Mouse (Mus musculus) MEL (cell line): ENCODE measurements around the gene Rpl18. TPM values are rescaled to one million over a fixed set of nuclear protein-coding genes. Genes with fewer than 3 reads are reported as not detected.
A peak's percentile ranks its signal among the peaks of the same experiment; 100 is the strongest.

Experiments
- DNase-seq: peaks from one replicate; pipeline ENCODE4 v3.0.0; 2011; ENCODE audit warnings: low read depth, low spot score
- H3K27ac ChIP-seq: 2 replicates; pipeline ENCODE4 v1.5.1; 2012; ENCODE audit warnings: low read depth, mild to moderate bottlenecking, control low read depth, low read length, moderate library complexity; ENCODE audit not compliant: control insufficient read depth
- H3K27me3 ChIP-seq, 2 experiments: fragments of 150-350 bp in 1 of 2; sonication (generic) in 1 of 2; 2 replicates each; pipeline ENCODE4 v1.6.1; 2012; ENCODE audit warnings: low read length in 2 of 2, mild to moderate bottlenecking in 2 of 2, improper control_type of control experiment in 1 of 2, moderate library complexity in 1 of 2; ENCODE audit not compliant: insufficient read depth in 2 of 2, control insufficient read depth in 1 of 2
- H3K36me3 ChIP-seq, 2 experiments: 2 replicates each; pipeline ENCODE4 v1.6.1; 2012 to 2014; ENCODE audit warnings: low read length in 2 of 2, improper control_type of control experiment in 1 of 2, inconsistent platforms in 1 of 2, mild to moderate bottlenecking in 1 of 2; ENCODE audit not compliant: insufficient read depth in 2 of 2, control insufficient read depth in 1 of 2
- H3K4me1 ChIP-seq, 2 experiments: fragments of 150-350 bp in 1 of 2; sonication (generic) in 1 of 2; 2 replicates each; pipeline ENCODE4 v1.6.1; 2012; ENCODE audit warnings: low read length in 2 of 2, improper control_type of control experiment in 1 of 2, mild to moderate bottlenecking in 1 of 2; ENCODE audit not compliant: insufficient read depth in 2 of 2, control insufficient read depth in 1 of 2
- H3K4me3 ChIP-seq, 2 experiments: fragments of 150-350 bp in 1 of 2; sonication (generic) in 1 of 2; 2 replicates each; pipeline ENCODE4 v1.5.1; 2012; ENCODE audit warnings: low read depth in 2 of 2, low read length in 2 of 2, mild to moderate bottlenecking in 2 of 2, moderate library complexity in 2 of 2, control low read depth in 1 of 2, improper control_type of control experiment in 1 of 2; ENCODE audit not compliant: control insufficient read depth in 1 of 2, insufficient read depth in 1 of 2
- H3K79me2 ChIP-seq: 2 replicates; pipeline ENCODE4 v1.6.1; 2012; ENCODE audit warnings: mild to moderate bottlenecking, low read length, moderate library complexity; ENCODE audit not compliant: control insufficient read depth, poor library complexity, insufficient read depth
- H3K9ac ChIP-seq: 2 replicates; pipeline ENCODE4 v1.6.1; 2012; ENCODE audit warnings: low read depth, mild to moderate bottlenecking, control low read depth, low read length, moderate library complexity; ENCODE audit not compliant: control insufficient read depth, poor library complexity, severe bottlenecking
- H3K9me3 ChIP-seq: fragments of 150-350 bp; sonication (generic); replicated peaks from 2 replicates; pipeline ENCODE4 v1.6.1; 2012; ENCODE audit warnings: mild to moderate bottlenecking, low read length, improper control_type of control experiment, moderate library complexity; ENCODE audit not compliant: insufficient read depth
- BHLHE40 ChIP-seq: IDR thresholded peaks from 2 replicates; pipeline ENCODE4 v1.6.1; 2012; ENCODE audit warnings: low read depth, mild to moderate bottlenecking, inconsistent platforms, low read length, improper control_type of control experiment, borderline replicate concordance
- CHD1 ChIP-seq: IDR thresholded peaks from 2 replicates; pipeline ENCODE4 v1.6.1; 2012; ENCODE audit warnings: low read depth, mild to moderate bottlenecking, inconsistent platforms, low read length, improper control_type of control experiment
- CTCF ChIP-seq, 3 experiments: IDR thresholded peaks in 2 of 3; conservative IDR thresholded peaks in 1 of 3; 2 replicates each; pipeline ENCODE4 v1.5.1; 2011 to 2012; ENCODE audit warnings: low read length in 3 of 3, low read depth in 2 of 3, mild to moderate bottlenecking in 2 of 3, improper control_type of control experiment in 1 of 3, inconsistent platforms in 1 of 3, mixed read lengths in 1 of 3, moderate library complexity in 1 of 3; ENCODE audit not compliant: control insufficient read depth in 1 of 3, insufficient read depth in 1 of 3, poor library complexity in 1 of 3, severe bottlenecking in 1 of 3
- EP300 ChIP-seq, 2 experiments: IDR thresholded peaks; 2 replicates each; pipeline ENCODE4 v1.6.1; 2011; ENCODE audit warnings: improper control_type of control experiment in 2 of 2, low read length in 2 of 2, low read depth in 1 of 2, mild to moderate bottlenecking in 1 of 2
- ETS1 ChIP-seq: IDR thresholded peaks from 2 replicates; pipeline ENCODE4 v1.6.1; 2012; ENCODE audit warnings: low read depth, mild to moderate bottlenecking, inconsistent platforms, low read length, improper control_type of control experiment, moderate library complexity
- GABPA ChIP-seq: IDR thresholded peaks from 2 replicates; pipeline ENCODE4 v1.6.1; 2012; ENCODE audit warnings: low read depth, mild to moderate bottlenecking, inconsistent platforms, low read length, improper control_type of control experiment, moderate library complexity
- JUND ChIP-seq: IDR thresholded peaks from 2 replicates; pipeline ENCODE4 v1.6.1; 2011; ENCODE audit warnings: low read depth, mild to moderate bottlenecking, improper control_type of control experiment, low read length
- MEF2A ChIP-seq: IDR thresholded peaks from 2 replicates; pipeline ENCODE4 v1.6.1; 2014; ENCODE audit warnings: low read depth, mild to moderate bottlenecking, inconsistent platforms, low read length, improper control_type of control experiment; ENCODE audit not compliant: poor library complexity, insufficient replicate concordance, severe bottlenecking; ENCODE audit errors: extremely low read depth
- MYB ChIP-seq: IDR thresholded peaks from 2 replicates; pipeline ENCODE4 v1.6.1; 2011; ENCODE audit warnings: mild to moderate bottlenecking, low read depth, low read length, improper control_type of control experiment
- MYC ChIP-seq: IDR thresholded peaks from 2 replicates; pipeline ENCODE4 v1.6.1; 2011; ENCODE audit warnings: low read depth, mild to moderate bottlenecking, low read length, improper control_type of control experiment, moderate library complexity
- NRF1 ChIP-seq: IDR thresholded peaks from 2 replicates; pipeline ENCODE4 v1.6.1; 2014; ENCODE audit warnings: low read depth, mild to moderate bottlenecking, inconsistent platforms, low read length, improper control_type of control experiment, moderate library complexity; ENCODE audit not compliant: poor library complexity, insufficient read depth, severe bottlenecking
- POLR2A ChIP-seq, 2 experiments: IDR thresholded peaks; 2 replicates each; pipeline ENCODE4 v1.6.1; 2011 to 2012; ENCODE audit warnings: low read length in 2 of 2, mild to moderate bottlenecking in 2 of 2, control low read depth in 1 of 2, improper control_type of control experiment in 1 of 2, low read depth in 1 of 2, moderate library complexity in 1 of 2; ENCODE audit not compliant: control insufficient read depth in 1 of 2, insufficient read depth in 1 of 2, poor library complexity in 1 of 2
- POLR2AphosphoS2 ChIP-seq: IDR thresholded peaks from 2 replicates; pipeline ENCODE4 v1.6.1; 2011; ENCODE audit warnings: low read length, improper control_type of control experiment
- POLR2AphosphoS5 ChIP-seq: IDR thresholded peaks from 2 replicates; pipeline ENCODE4 v1.6.1; 2012; ENCODE audit warnings: low read depth, borderline replicate concordance, mild to moderate bottlenecking, inconsistent platforms, low read length, moderate library complexity, mixed read lengths
- RAD21 ChIP-seq: IDR thresholded peaks from 2 replicates; pipeline ENCODE4 v1.6.1; 2011; ENCODE audit warnings: mild to moderate bottlenecking, low read depth, low read length, improper control_type of control experiment
- RCOR1 ChIP-seq: IDR thresholded peaks from 2 replicates; pipeline ENCODE4 v1.6.1; 2012; ENCODE audit warnings: low read depth, mild to moderate bottlenecking, inconsistent platforms, low read length, improper control_type of control experiment
- SMC3 ChIP-seq: IDR thresholded peaks from 2 replicates; pipeline ENCODE4 v1.6.1; 2011; ENCODE audit warnings: low read depth, low read length, improper control_type of control experiment
- TBP ChIP-seq: IDR thresholded peaks from 2 replicates; pipeline ENCODE4 v1.8.0; 2011; ENCODE audit warnings: low read depth, low read length, improper control_type of control experiment
- TCF12 ChIP-seq: IDR thresholded peaks from 2 replicates; pipeline ENCODE4 v1.6.1; 2014; ENCODE audit warnings: low read depth, mild to moderate bottlenecking, inconsistent platforms, low read length, improper control_type of control experiment, moderate library complexity
- UBTF ChIP-seq: IDR thresholded peaks from 2 replicates; pipeline ENCODE4 v1.6.1; 2012; ENCODE audit warnings: low read depth, mild to moderate bottlenecking, inconsistent platforms, low read length, improper control_type of control experiment, moderate library complexity, borderline replicate concordance; ENCODE audit not compliant: insufficient read depth
- ZC3H11A ChIP-seq: IDR thresholded peaks from 2 replicates; pipeline ENCODE4 v1.6.1; 2012; ENCODE audit warnings: low read depth, mild to moderate bottlenecking, inconsistent platforms, low read length, improper control_type of control experiment
- ZKSCAN1 ChIP-seq: IDR thresholded peaks from 2 replicates; pipeline ENCODE4 v1.6.1; 2012; ENCODE audit warnings: low read depth, mild to moderate bottlenecking, inconsistent platforms, low read length, improper control_type of control experiment, moderate library complexity
- ZMIZ1 ChIP-seq: IDR thresholded peaks from 2 replicates; pipeline ENCODE4 v1.6.1; 2012; ENCODE audit warnings: low read depth, mild to moderate bottlenecking, inconsistent platforms, low read length, improper control_type of control experiment, moderate library complexity
- polyA plus RNA-seq, 2 experiments: library from polyadenylated mRNA; stranded (reverse) in 1 of 2; unstranded in 1 of 2; fragments of >175 nt in 1 of 2; fragments of >200 nt in 1 of 2; gene quantifications; 2 replicates each; pipeline versions ENCODE4 v1.2.1 to v1.2.4; 2012; ENCODE audit warnings: low replicate concordance in 2 of 2, low read depth in 1 of 2; ENCODE audit not compliant: insufficient read length in 2 of 2, insufficient read depth in 1 of 2, missing spikeins in 1 of 2
- total RNA-seq: library from RNA; depleted of rRNA; stranded (reverse); fragments of 300-350 nt; gene quantifications from 2 replicates; pipeline ENCODE4 v1.2.3, GENCODE M21; 2012

Gene Rpl18
- total and polyA plus RNA-seq, 3 experiments = 3,544 to 3,724 TPM; not detected in 1

- Histone ChIP-seq H3K27me3 (peaks cover 0 to 4% of the 10 kb centered on the region in 2 experiments; a peak in 3 of 4 replicates), H3K4me1 (no peaks in the 10 kb centered on the region), H3K9ac (no peak overlapping the region), H3K36me3 (no peaks in the 10 kb centered on the region), H3K4me3 (no peak overlapping the region), H3K27ac (no peak overlapping the region), H3K79me2 (no peaks in the 10 kb centered on the region), H3K9me3 (no peaks in the 10 kb centered on the region)
- peak; percentile 66 for DNase-seq
- TF ChIP-seq EP300 (IDR thresholded peaks at IDR 0.05; ENCODE audit: low read depth in 1 of 2, low read length in 2 of 2) (no peak), JUND (no peak), BHLHE40 (no peak), POLR2AphosphoS2 (no peak), POLR2A (IDR thresholded peaks at IDR 0.05; ENCODE audit: control insufficient read depth in 1 of 2, insufficient read depth in 1 of 2, low read depth in 1 of 2, low read length in 2 of 2, poor library complexity in 1 of 2) (no peak), TCF12 (no peak), MEF2A (no peak), RAD21 (peak; percentile 45), POLR2AphosphoS5 (no peak), CHD1 (no peak), ETS1 (no peak), TBP (no peak), GABPA (no peak), MYC (no peak), ZC3H11A (0 out of 2 replicates have a peak, but pooled peaks have one; percentile 27), SMC3 (peak; percentile 40; the same call in 1 of the 2 replicates), CTCF (IDR thresholded peaks at IDR 0.05 in 2 of 3, conservative IDR thresholded peaks at IDR 0.05 in 1 of 3; ENCODE audit: control insufficient read depth in 1 of 3, insufficient read depth in 1 of 3, low read depth in 2 of 3, low read length in 3 of 3, poor library complexity in 1 of 3, severe bottlenecking in 1 of 3) (peak; percentile 38 to 52 (median 48)), UBTF (no peak), ZKSCAN1 (no peak), MYB (no peak), NRF1 (no peak), RCOR1 (no peak), ZMIZ1 (no peak)
These were observed 46.3 kb upstream of the Rpl18 start for GRCm38 (mm10) chr7:45668921-45669320.
